Mouse (Mus musculus): Measurements from ENCODE around the gene Tnpo3.
"Not testable (repeated sequence)": the region's sequence is repeated elsewhere in the genome, so short reads cannot be mapped to it uniquely, and the experiment has no call there.

Tnpo3 gene

GRCm38 (mm10) chr6:29620840-29621543, 11.3 kb upstream of the Tnpo3 start:
- DNase-seq (ENCODE audit: low spot score), result peak; percentile 69

GRCm38 (mm10) chr6:29620176-29620575, 10.5 kb upstream of the Tnpo3 start:
- DNase-seq (ENCODE audit: low spot score), result peak; percentile 37

- not testable (repeated sequence) for DNase-seq (ENCODE audit: low spot score)
These were observed 443 bp upstream of the Tnpo3 start for GRCm38 (mm10) chr6:29610020-29610640.

GRCm38 (mm10) chr6:29600188-29600587, 9.5 kb downstream of the Tnpo3 start:
- DNase-seq (ENCODE audit: low spot score), result no peak

- no peak for DNase-seq (ENCODE audit: low spot score)
These were observed 14.0 kb downstream of the Tnpo3 start for GRCm38 (mm10) chr6:29595656-29596055.

GRCm38 (mm10) chr6:29581202-29581601, 28.5 kb downstream of the Tnpo3 start:
- no peak for DNase-seq (ENCODE audit: low spot score)

GRCm38 (mm10) chr6:29580770-29581169, 28.9 kb downstream of the Tnpo3 start:
- no peak for DNase-seq (ENCODE audit: low spot score)

GRCm38 (mm10) chr6:29576388-29576787, 33.3 kb downstream of the Tnpo3 start:
- not testable (repeated sequence) for DNase-seq (ENCODE audit: low spot score)

- DNase-seq (ENCODE audit: low spot score), result no peak
These were observed 52.6 kb downstream of the Tnpo3 start for GRCm38 (mm10) chr6:29557112-29557511.

GRCm38 (mm10) chr6:29552526-29552925, 57.2 kb downstream of the Tnpo3 start:
- DNase-seq (ENCODE audit: low spot score), result no peak

- no peak for DNase-seq (ENCODE audit: low spot score)
These were observed 61.6 kb downstream of the Tnpo3 start for GRCm38 (mm10) chr6:29548086-29548485.

- no peak for DNase-seq (ENCODE audit: low spot score)
These were observed 62.1 kb downstream of the Tnpo3 start for GRCm38 (mm10) chr6:29547582-29547981.

GRCm38 (mm10) chr6:29545611-29546010, 64.1 kb downstream of the Tnpo3 start:
- DNase-seq (ENCODE audit: low spot score), result no peak

GRCm38 (mm10) chr6:29540956-29541355, 68.7 kb downstream of the Tnpo3 start:
- no peak for DNase-seq (ENCODE audit: low spot score)

- no peak for DNase-seq (ENCODE audit: low spot score)
These were observed 69.5 kb downstream of the Tnpo3 start for GRCm38 (mm10) chr6:29540223-29540622.

- no peak for DNase-seq (ENCODE audit: low spot score)
These were observed 70.2 kb downstream of the Tnpo3 start for GRCm38 (mm10) chr6:29539502-29539901.

- no peak for DNase-seq (ENCODE audit: low spot score)
These were observed 72.5 kb downstream of the Tnpo3 start for GRCm38 (mm10) chr6:29537221-29537620.

- no peak for DNase-seq (ENCODE audit: low spot score)
These were observed 73.0 kb downstream of the Tnpo3 start for GRCm38 (mm10) chr6:29536651-29537193.

- no peak for DNase-seq (ENCODE audit: low spot score)
These were observed 74.4 kb downstream of the Tnpo3 start for GRCm38 (mm10) chr6:29535316-29535715.

GRCm38 (mm10) chr6:29530050-29530449, 79.6 kb downstream of the Tnpo3 start:
- DNase-seq (ENCODE audit: low spot score), result no peak

GRCm38 (mm10) chr6:29529444-29529820, 80.3 kb downstream of the Tnpo3 start:
- DNase-seq (ENCODE audit: low spot score), result no peak

- DNase-seq (ENCODE audit: low spot score), result peak; percentile 50
These were observed 80.9 kb downstream of the Tnpo3 start for GRCm38 (mm10) chr6:29528561-29529443.

GRCm38 (mm10) chr6:29528165-29528505, 81.6 kb downstream of the Tnpo3 start:
- no peak for DNase-seq (ENCODE audit: low spot score)

All from lung, postnatal 25 days (tissue).